Mouse (Mus musculus) heart, postnatal 25 days (tissue): ENCODE results near the gene Rps6ka5. TPM values are rescaled to one million over a fixed set of nuclear protein-coding genes. Genes with fewer than 3 reads are reported as not detected.

Experiments
- DNase-seq: peaks from one replicate; pipeline ENCODE4 v3.0.0; 2022; ENCODE audit warnings: low spot score
- intact Hi-C: fragments of 180-260 bp; cut with DNase I; formaldehyde crosslinking; loops from one replicate; pipeline ENCODE4 v1.15.1; 2025
- total RNA-seq, 2 experiments: library from RNA; stranded (reverse); gene quantifications; 2 replicates each; pipeline ENCODE4 v1.2.3; 2021

Gene Rps6ka5
- total RNA-seq, result 10 to 100 TPM; 12.9 to 14.7 TPM

GRCm38 (mm10) chr12:100726651-100727050, at the start of gene Rps6ka5:
Rps6ka5 (minus strand) TSS chr12:100726983.
- DNase-seq, result no peak
- intact Hi-C loops, result loop anchor here (5.0 to 10.0 kb wide), 2 partner anchors 51 to 532 kb away; partner anchors contain the start of genes Calm1 and Dglucy

GRCm38 (mm10) chr12:100775911-100776581, 49.3 kb upstream of the Rps6ka5 start:
- intact Hi-C loops, result loop anchor here (5.0 kb wide), 2 partner anchors 49 to 144 kb away; partner anchors contain the start of gene Rps6ka5
- DNase-seq, result no peak

- intact Hi-C loops, result loop anchor here (5.0 kb wide), 2 partner anchors 48 to 143 kb away; partner anchors contain the start of gene Rps6ka5
- no peak for DNase-seq
Measured at GRCm38 (mm10) chr12:100775291-100775690, 48.5 kb upstream of the Rps6ka5 start.

GRCm38 (mm10) chr12:100774756-100775155, 48.0 kb upstream of the Rps6ka5 start:
- intact Hi-C loops, result loop anchor here (5.0 kb wide), 2 partner anchors 47 to 142 kb away; partner anchors contain the start of gene Rps6ka5
- peak; percentile 40 for DNase-seq

GRCm38 (mm10) chr12:100772230-100772984, 45.6 kb upstream of the Rps6ka5 start:
- no peak for DNase-seq
- intact Hi-C loops, result no loop called here

- intact Hi-C loops, result loop anchor here (2.0 kb wide), 1 partner anchor 70 kb away; no protein-coding TSS in a partner anchor
- no peak for DNase-seq
Measured at GRCm38 (mm10) chr12:100770765-100771164, 44.0 kb upstream of the Rps6ka5 start.

GRCm38 (mm10) chr12:100769871-100770270, 43.1 kb upstream of the Rps6ka5 start:
- DNase-seq, result no peak
- intact Hi-C loops, result loop anchor here (2.0 kb wide), 1 partner anchor 71 kb away; no protein-coding TSS in a partner anchor

GRCm38 (mm10) chr12:100764329-100765018, 37.7 kb upstream of the Rps6ka5 start:
- no peak for DNase-seq
- intact Hi-C loops, result no loop called here

- intact Hi-C loops, result no loop called here
- no peak for DNase-seq
Measured at GRCm38 (mm10) chr12:100762663-100763425, 36.1 kb upstream of the Rps6ka5 start.

- no peak for DNase-seq
- intact Hi-C loops, result no loop called here
Measured at GRCm38 (mm10) chr12:100757427-100757826, 30.6 kb upstream of the Rps6ka5 start.

- intact Hi-C loops, result no loop called here
- DNase-seq, result no peak
Measured at GRCm38 (mm10) chr12:100753716-100754115, 26.9 kb upstream of the Rps6ka5 start.

GRCm38 (mm10) chr12:100752977-100753376, 26.2 kb upstream of the Rps6ka5 start:
- intact Hi-C loops, result no loop called here
- DNase-seq, result no peak

GRCm38 (mm10) chr12:100742468-100742867, 15.7 kb upstream of the Rps6ka5 start:
- no peak for DNase-seq
- intact Hi-C loops, result no loop called here

- no peak for DNase-seq
- intact Hi-C loops, result no loop called here
Measured at GRCm38 (mm10) chr12:100740313-100740712, 13.5 kb upstream of the Rps6ka5 start.

- no peak for DNase-seq
- intact Hi-C loops, result no loop called here
Measured at GRCm38 (mm10) chr12:100739011-100739570, 12.3 kb upstream of the Rps6ka5 start.

- DNase-seq, result no peak
- intact Hi-C loops, result no loop called here
Measured at GRCm38 (mm10) chr12:100738498-100738897, 11.7 kb upstream of the Rps6ka5 start.

GRCm38 (mm10) chr12:100735581-100735980, 8.8 kb upstream of the Rps6ka5 start:
- no peak for DNase-seq

GRCm38 (mm10) chr12:100735156-100735555, 8.4 kb upstream of the Rps6ka5 start:
- DNase-seq, result no peak
- intact Hi-C loops, result no loop called here

More at GRCm38 (mm10) chr12:100735581-100735980, 8.8 kb upstream of the Rps6ka5 start:
- intact Hi-C loops, result no loop called here
